Mouse (Mus musculus) thymus, adult 18-20 months (tissue): Measurements from ENCODE around the gene Gps1.
"Not testable (repeated sequence)": the region's sequence is repeated elsewhere in the genome, so short reads cannot be mapped to it uniquely, and the experiment has no call there.

Source experiments
- DNase-seq, 2 experiments: peaks; one replicate each; pipeline ENCODE4 v3.0.0; 2022; ENCODE audit warnings: mixed read lengths in 2 of 2

Gps1 gene

GRCm38 (mm10) chr11:120785145-120785544, 1.1 kb downstream of the Gps1 start:
- DNase-seq = no peak

- not testable (repeated sequence) for DNase-seq
Observed at GRCm38 (mm10) chr11:120788460-120788859, 4.4 kb downstream of the Gps1 start.

- DNase-seq = no peak
Observed at GRCm38 (mm10) chr11:120789355-120789754, 5.3 kb downstream of the Gps1 start.

GRCm38 (mm10) chr11:120789810-120790209, 5.7 kb downstream of the Gps1 start:
- no peak for DNase-seq

GRCm38 (mm10) chr11:120792652-120793051, 8.6 kb downstream of the Gps1 start:
- DNase-seq = no peak

GRCm38 (mm10) chr11:120795756-120796613, 11.9 kb downstream of the Gps1 start, which contains the start of gene Dus1l:
Gene Dus1l (minus strand): TSS chr11:120796403.
- peak; percentile 89 to 90 for DNase-seq

GRCm38 (mm10) chr11:120796614-120796946, 12.5 kb downstream of the Gps1 start:
- no peak for DNase-seq

GRCm38 (mm10) chr11:120798244-120798643, 14.2 kb downstream of the Gps1 start:
- no peak for DNase-seq

GRCm38 (mm10) chr11:120799316-120799890, 15.3 kb downstream of the Gps1 start:
- no peak for DNase-seq

- peak; percentile 46 to 52 for DNase-seq
Observed at GRCm38 (mm10) chr11:120800061-120800904, 16.2 kb downstream of the Gps1 start.

- no peak for DNase-seq
Observed at GRCm38 (mm10) chr11:120804274-120804673, 20.2 kb downstream of the Gps1 start.

GRCm38 (mm10) chr11:120804769-120805168, 20.7 kb downstream of the Gps1 start:
- DNase-seq = no peak

- no peak for DNase-seq
Observed at GRCm38 (mm10) chr11:120805375-120806298, 21.6 kb downstream of the Gps1 start.

- DNase-seq = no peak
Observed at GRCm38 (mm10) chr11:120808010-120808409, 23.9 kb downstream of the Gps1 start.

GRCm38 (mm10) chr11:120812068-120812467, 28.0 kb downstream of the Gps1 start:
- no peak for DNase-seq

- no peak for DNase-seq
Observed at GRCm38 (mm10) chr11:120817358-120817757, 33.3 kb downstream of the Gps1 start.

- DNase-seq = no peak
Observed at GRCm38 (mm10) chr11:120818251-120818650, 34.2 kb downstream of the Gps1 start.

- no peak for DNase-seq
Observed at GRCm38 (mm10) chr11:120819556-120819955, 35.5 kb downstream of the Gps1 start.

GRCm38 (mm10) chr11:120820546-120820945, 36.5 kb downstream of the Gps1 start:
- DNase-seq = no peak

- no peak for DNase-seq
Observed at GRCm38 (mm10) chr11:120821076-120821922, 37.2 kb downstream of the Gps1 start.

- no peak for DNase-seq
Observed at GRCm38 (mm10) chr11:120822321-120822720, 38.2 kb downstream of the Gps1 start.
